Mouse (Mus musculus): ENCODE results near the gene Plekha7. TPM values are rescaled to one million over a fixed set of nuclear protein-coding genes. Genes with fewer than 3 reads are reported as not detected.

Gene Plekha7
- polyA plus RNA-seq, 1 experiment, result 38.2 TPM

DNA sequence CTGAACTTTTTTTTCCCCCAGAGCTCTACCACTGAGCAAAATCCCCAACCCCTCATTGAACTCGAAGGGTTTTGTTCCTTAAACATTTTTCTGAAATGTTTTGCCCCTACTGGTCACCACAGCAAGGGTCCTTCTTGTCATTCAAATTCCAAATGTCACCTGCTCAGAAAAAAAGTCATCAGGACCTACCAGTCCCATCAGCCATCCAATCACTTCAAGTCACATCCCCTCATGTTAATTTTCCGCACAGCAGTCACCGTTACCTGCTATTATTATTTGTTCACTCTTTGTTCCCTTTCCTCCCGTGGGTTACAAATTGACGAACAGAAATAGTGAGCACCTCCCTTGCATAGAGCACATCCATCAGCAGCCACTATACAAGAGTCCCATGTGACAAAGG is 1.6 kb downstream of the Plekha7 start:
- Histone ChIP-seq H3K27me3 (ENCODE audit: control insufficient read depth, insufficient read depth, low read length) (no peaks in the 10 kb centered on the region), H3K36me3 (ENCODE audit: control insufficient read depth, insufficient read depth, low read length) (no peaks in the 10 kb centered on the region), H3K4me3 (ENCODE audit: low read depth, low read length) (no peak overlapping the region), H3K4me1 (ENCODE audit: control insufficient read depth, insufficient read depth, insufficient read length, low read length) (peaks cover 8% of the 10 kb centered on the region), H3K27ac (ENCODE audit: insufficient read depth, low read depth, low read length) (no peak overlapping the region)
- 38% methylated on average over 5 of the region's 5 CpGs for WGBS
- TF ChIP-seq POLR2A (IDR thresholded peaks at IDR 0.05; ENCODE audit: low read depth, low read length) (no peak), CTCF (IDR thresholded peaks at IDR 0.05; ENCODE audit: extremely low read depth, insufficient read length, insufficient replicate concordance, low read depth, low read length) (no peak)

DNA sequence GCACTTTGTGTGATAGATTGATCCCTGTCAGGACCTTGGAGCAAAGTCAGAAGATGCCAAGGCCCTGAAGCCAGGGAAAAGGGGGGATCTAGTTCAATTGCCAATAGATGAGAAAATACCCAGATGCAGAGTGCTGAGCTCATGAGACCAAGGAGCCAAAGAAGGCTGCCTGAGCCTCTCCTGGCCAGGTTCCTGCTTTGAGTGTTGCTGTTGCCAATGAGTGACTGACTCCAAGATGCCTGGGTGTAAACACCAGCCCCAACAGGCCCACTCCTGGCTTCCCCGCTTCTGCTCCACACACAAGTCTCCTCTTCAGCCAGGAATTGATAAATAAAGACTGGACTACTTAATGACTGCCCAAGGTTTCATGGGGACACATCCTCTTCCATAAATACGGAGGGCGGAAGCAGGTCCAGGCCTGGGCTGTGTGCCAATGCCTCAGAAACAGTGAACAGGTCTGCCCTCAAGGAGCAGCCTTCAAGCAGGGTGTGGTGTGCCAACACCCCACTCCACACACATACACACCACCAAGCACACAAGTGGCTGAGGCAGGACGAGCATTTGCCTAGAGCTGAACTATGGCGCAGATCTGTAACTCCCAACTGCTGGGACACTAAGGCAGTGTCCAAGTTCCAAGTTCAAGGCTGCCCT is 6.4 kb downstream of the Plekha7 start:
- H3K4me1 ChIP-seq (ENCODE audit: control insufficient read depth, insufficient read depth, insufficient read length, low read length), result peaks cover 32% of the 10 kb centered on the region
- peak overlapping the region; percentile 89 for H3K27ac ChIP-seq (ENCODE audit: insufficient read depth, low read depth, low read length)
- H3K36me3 ChIP-seq (ENCODE audit: control insufficient read depth, insufficient read depth, low read length), result no peaks in the 10 kb centered on the region
- H3K4me3 ChIP-seq (ENCODE audit: low read depth, low read length), result no peak overlapping the region
- WGBS, result 26% methylated on average over 5 of the region's 5 CpGs
- H3K27me3 ChIP-seq (ENCODE audit: control insufficient read depth, insufficient read depth, low read length), result no peaks in the 10 kb centered on the region
- TF ChIP-seq POLR2A (IDR thresholded peaks at IDR 0.05; ENCODE audit: low read depth, low read length) (no peak), CTCF (IDR thresholded peaks at IDR 0.05; ENCODE audit: extremely low read depth, insufficient read length, insufficient replicate concordance, low read depth, low read length) (no peak)

DNA sequence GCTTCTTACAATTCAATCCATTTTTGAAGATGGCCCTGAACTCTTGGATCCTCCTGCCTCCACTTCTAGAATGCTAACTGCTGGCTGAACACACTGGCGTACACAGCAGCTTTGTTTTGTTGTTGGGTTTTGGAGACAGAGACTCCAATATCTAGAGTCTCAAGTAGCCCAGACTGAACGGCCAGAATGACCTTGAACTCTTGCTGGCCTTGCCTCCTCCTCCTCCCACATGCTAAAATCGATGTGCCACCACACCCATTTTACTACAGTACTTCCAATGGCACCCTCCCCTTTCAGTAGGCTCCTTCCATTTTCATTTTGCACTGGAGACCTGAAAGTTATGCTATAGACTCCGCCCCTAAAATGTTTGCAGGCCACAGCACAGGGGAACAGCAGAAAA is 7.0 kb downstream of the Plekha7 start:
- H3K27ac ChIP-seq (ENCODE audit: insufficient read depth, low read depth, low read length), result peak overlapping the region; percentile 89
- H3K27me3 ChIP-seq (ENCODE audit: control insufficient read depth, insufficient read depth, low read length), result no peaks in the 10 kb centered on the region
- H3K36me3 ChIP-seq (ENCODE audit: control insufficient read depth, insufficient read depth, low read length), result peaks cover 2% of the 10 kb centered on the region; the same call in 1 of the 2 replicates
- TF ChIP-seq POLR2A (IDR thresholded peaks at IDR 0.05; ENCODE audit: low read depth, low read length) (no peak), CTCF (IDR thresholded peaks at IDR 0.05; ENCODE audit: extremely low read depth, insufficient read length, insufficient replicate concordance, low read depth, low read length) (no peak)
- H3K4me1 ChIP-seq (ENCODE audit: control insufficient read depth, insufficient read depth, insufficient read length, low read length), result peaks cover 32% of the 10 kb centered on the region; the same call in 1 of the 2 replicates
- WGBS, result 56% methylated on average over 4 of the region's 4 CpGs
- no peak overlapping the region for H3K4me3 ChIP-seq (ENCODE audit: low read depth, low read length)

DNA sequence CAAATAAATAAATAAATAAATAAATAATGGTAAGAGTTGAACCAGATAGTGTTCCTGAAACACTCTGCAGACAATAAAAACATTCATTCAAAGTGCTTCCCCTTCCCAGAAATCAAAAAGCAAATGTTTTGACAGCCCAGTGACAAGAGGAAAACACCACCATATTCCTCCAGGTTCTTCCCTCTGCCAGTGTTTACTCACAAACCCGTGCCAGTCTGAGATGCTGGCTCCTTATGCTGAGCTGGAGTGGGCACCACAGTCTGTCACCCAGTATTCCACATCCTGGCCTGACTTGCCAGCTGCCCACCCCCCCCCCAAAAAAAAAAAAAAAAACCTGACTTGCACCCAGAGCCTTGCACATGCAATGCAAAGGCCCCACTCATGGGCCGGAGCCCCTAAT is 9.3 kb downstream of the Plekha7 start:
- TF ChIP-seq POLR2A (IDR thresholded peaks at IDR 0.05; ENCODE audit: low read depth, low read length), result no peak
- TF ChIP-seq CTCF (IDR thresholded peaks at IDR 0.05; ENCODE audit: extremely low read depth, insufficient read length, insufficient replicate concordance, low read depth, low read length), result no peak
- Histone ChIP-seq H3K27ac (ENCODE audit: insufficient read depth, low read depth, low read length) (no peak overlapping the region), H3K4me3 (ENCODE audit: low read depth, low read length) (no peak overlapping the region), H3K4me1 (ENCODE audit: control insufficient read depth, insufficient read depth, insufficient read length, low read length) (peaks cover 32% of the 10 kb centered on the region; the same call in 1 of the 2 replicates), H3K36me3 (ENCODE audit: control insufficient read depth, insufficient read depth, low read length) (peaks cover 5% of the 10 kb centered on the region; the same call in 1 of the 2 replicates), H3K27me3 (ENCODE audit: control insufficient read depth, insufficient read depth, low read length) (no peaks in the 10 kb centered on the region)
- WGBS, result 54% methylated on average over 2 of the region's 2 CpGs

DNA sequence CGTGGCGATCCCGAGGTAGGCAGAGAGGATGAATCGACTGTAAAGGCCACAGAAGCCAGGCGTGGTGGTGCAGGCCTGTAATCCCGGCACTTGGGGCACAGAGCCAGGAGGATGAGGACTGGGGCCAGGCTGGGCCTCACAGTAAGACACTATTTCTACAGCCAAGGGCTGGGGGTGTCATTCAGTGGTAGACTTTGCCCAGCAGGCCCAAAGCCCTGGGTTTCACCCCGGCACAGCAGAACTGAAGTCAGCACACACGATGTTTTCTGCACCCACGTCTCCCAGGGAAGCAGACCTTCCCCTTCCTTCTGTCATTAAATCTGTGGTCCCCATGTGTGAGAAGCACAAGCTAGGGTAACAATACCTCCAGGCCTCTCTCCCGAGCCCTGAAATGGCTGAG is 9.8 kb downstream of the Plekha7 start:
- H3K4me1 ChIP-seq (ENCODE audit: control insufficient read depth, insufficient read depth, insufficient read length, low read length), result peaks cover 32% of the 10 kb centered on the region; the same call in 1 of the 2 replicates
- TF ChIP-seq CTCF (IDR thresholded peaks at IDR 0.05; ENCODE audit: extremely low read depth, insufficient read length, insufficient replicate concordance, low read depth, low read length), result no peak
- no peak for TF ChIP-seq POLR2A (IDR thresholded peaks at IDR 0.05; ENCODE audit: low read depth, low read length)
- H3K27me3 ChIP-seq (ENCODE audit: control insufficient read depth, insufficient read depth, low read length), result no peaks in the 10 kb centered on the region
- no peak overlapping the region for H3K4me3 ChIP-seq (ENCODE audit: low read depth, low read length)
- 27% methylated on average over 10 of the region's 10 CpGs for WGBS
- H3K27ac ChIP-seq (ENCODE audit: insufficient read depth, low read depth, low read length), result no peak overlapping the region
- H3K36me3 ChIP-seq (ENCODE audit: control insufficient read depth, insufficient read depth, low read length), result peaks cover 5% of the 10 kb centered on the region; the same call in 1 of the 2 replicates

DNA sequence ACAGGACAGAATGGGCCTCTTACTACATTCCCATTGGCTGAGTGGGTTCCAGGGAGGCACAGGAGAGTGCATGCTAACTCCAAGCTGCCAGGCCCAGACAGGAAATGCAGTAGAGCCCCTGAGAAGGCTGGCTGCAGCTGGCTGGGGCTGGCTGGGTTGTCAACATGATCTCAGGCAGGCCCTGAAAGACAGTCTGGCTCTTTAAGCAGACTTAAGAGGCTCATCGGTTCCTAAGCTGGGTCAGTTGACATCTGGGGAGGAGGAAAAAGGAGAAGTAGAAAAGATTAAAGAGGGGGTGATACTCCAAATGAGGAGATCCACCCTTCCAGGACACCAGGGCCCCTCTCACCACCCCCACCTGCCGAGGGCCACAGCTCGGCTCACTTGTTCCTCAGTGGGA is 13.2 kb downstream of the Plekha7 start:
- 70% methylated on average over 3 of the region's 3 CpGs for WGBS
- Histone ChIP-seq H3K4me1 (ENCODE audit: control insufficient read depth, insufficient read depth, insufficient read length, low read length) (peaks cover 24% of the 10 kb centered on the region), H3K27ac (ENCODE audit: insufficient read depth, low read depth, low read length) (no peak overlapping the region), H3K27me3 (ENCODE audit: control insufficient read depth, insufficient read depth, low read length) (no peaks in the 10 kb centered on the region), H3K4me3 (ENCODE audit: low read depth, low read length) (no peak overlapping the region), H3K36me3 (ENCODE audit: control insufficient read depth, insufficient read depth, low read length) (peaks cover 5% of the 10 kb centered on the region; the same call in 1 of the 2 replicates)
- TF ChIP-seq CTCF (IDR thresholded peaks at IDR 0.05; ENCODE audit: extremely low read depth, insufficient read length, insufficient replicate concordance, low read depth, low read length), result no peak
- TF ChIP-seq POLR2A (IDR thresholded peaks at IDR 0.05; ENCODE audit: low read depth, low read length), result no peak

DNA sequence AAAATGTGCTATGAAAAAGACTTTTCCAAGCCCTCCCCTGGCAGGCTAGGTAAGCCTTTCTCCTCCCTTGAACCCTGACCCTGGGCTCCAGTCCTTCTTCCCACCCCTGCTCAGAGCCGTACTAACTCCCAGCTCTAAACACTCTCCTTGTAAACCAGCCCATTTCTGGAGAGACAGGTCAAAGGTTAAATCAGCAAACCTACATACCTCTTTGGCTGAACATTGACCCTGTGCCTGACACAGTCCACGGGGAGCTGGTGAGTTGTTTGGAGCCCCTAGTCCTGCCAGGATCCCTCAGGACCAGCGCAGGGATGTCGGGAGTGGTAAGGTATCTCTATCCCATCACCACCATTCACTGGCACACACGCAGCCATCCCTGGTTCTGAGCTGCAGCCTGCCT is 15.8 kb downstream of the Plekha7 start:
- TF ChIP-seq POLR2A (IDR thresholded peaks at IDR 0.05; ENCODE audit: low read depth, low read length), result no peak
- no peak for TF ChIP-seq CTCF (IDR thresholded peaks at IDR 0.05; ENCODE audit: extremely low read depth, insufficient read length, insufficient replicate concordance, low read depth, low read length)
- Histone ChIP-seq H3K36me3 (ENCODE audit: control insufficient read depth, insufficient read depth, low read length) (peaks cover 5% of the 10 kb centered on the region; the same call in 1 of the 2 replicates), H3K4me3 (ENCODE audit: low read depth, low read length) (no peak overlapping the region), H3K4me1 (ENCODE audit: control insufficient read depth, insufficient read depth, insufficient read length, low read length) (peaks cover 34% of the 10 kb centered on the region), H3K27me3 (ENCODE audit: control insufficient read depth, insufficient read depth, low read length) (no peaks in the 10 kb centered on the region), H3K27ac (ENCODE audit: insufficient read depth, low read depth, low read length) (peak overlapping the region; percentile 35)
- WGBS, result 30% methylated on average over 5 of the region's 5 CpGs

Data from small intestine, adult 2 months (tissue).